Mouse (Mus musculus) embryonic facial prominence, embryonic 10.5 days (tissue): ENCODE results near the gene Cadps. TPM values are rescaled to one million over a fixed set of nuclear protein-coding genes. Genes with fewer than 3 reads are reported as not detected.

Experiments used
- DNase-seq: peaks from one replicate; pipeline ENCODE4 v3.0.0-alpha.2; 2017; ENCODE audit warnings: low spot score
- H3K27ac ChIP-seq: fragments of 300-500 bp; sonication (generic); replicated peaks from 2 replicates; pipeline ENCODE4 v1.5.1; 2016; ENCODE audit warnings: mild to moderate bottlenecking
- H3K27me3 ChIP-seq: fragments of 300-500 bp; sonication (generic); replicated peaks from 2 replicates; pipeline ENCODE4 v1.6.1; 2016; ENCODE audit warnings: low read depth, mild to moderate bottlenecking; ENCODE audit not compliant: poor library complexity, severe bottlenecking
- H3K36me3 ChIP-seq: fragments of 300-500 bp; sonication (generic); replicated peaks from 2 replicates; pipeline ENCODE4 v1.6.1; 2016; ENCODE audit warnings: mild to moderate bottlenecking, moderate library complexity
- H3K4me1 ChIP-seq: fragments of 300-500 bp; sonication (generic); 2 replicates; pipeline ENCODE4 v1.6.1; 2016
- H3K4me3 ChIP-seq: fragments of 300-500 bp; sonication (generic); 2 replicates; pipeline ENCODE4 v1.5.1; 2016; ENCODE audit warnings: mild to moderate bottlenecking, moderate library complexity
- H3K9me3 ChIP-seq: fragments of 300-500 bp; sonication (generic); 2 replicates; pipeline ENCODE4 v1.6.1; 2016; ENCODE audit warnings: mild to moderate bottlenecking
- WGBS: fragments of 180-500 bp; shearing (Covaris S2); methylation state at CpG from one replicate; pipeline ENCODE4 v1.1.7; 2016; 5-methylcytosine and 5-hydroxymethylcytosine counted together
- polyA plus RNA-seq: library from polyadenylated mRNA; unstranded; fragments of >200 nt; fragmentation: Nextera tagmentation; extraction: Ambion mirVana; gene quantifications from 2 replicates; pipeline ENCODE4 v1.2.1, GENCODE M21; 2016

Cadps gene
- polyA plus RNA-seq, 1 experiment from 2014 or later: 2.6 TPM

DNA sequence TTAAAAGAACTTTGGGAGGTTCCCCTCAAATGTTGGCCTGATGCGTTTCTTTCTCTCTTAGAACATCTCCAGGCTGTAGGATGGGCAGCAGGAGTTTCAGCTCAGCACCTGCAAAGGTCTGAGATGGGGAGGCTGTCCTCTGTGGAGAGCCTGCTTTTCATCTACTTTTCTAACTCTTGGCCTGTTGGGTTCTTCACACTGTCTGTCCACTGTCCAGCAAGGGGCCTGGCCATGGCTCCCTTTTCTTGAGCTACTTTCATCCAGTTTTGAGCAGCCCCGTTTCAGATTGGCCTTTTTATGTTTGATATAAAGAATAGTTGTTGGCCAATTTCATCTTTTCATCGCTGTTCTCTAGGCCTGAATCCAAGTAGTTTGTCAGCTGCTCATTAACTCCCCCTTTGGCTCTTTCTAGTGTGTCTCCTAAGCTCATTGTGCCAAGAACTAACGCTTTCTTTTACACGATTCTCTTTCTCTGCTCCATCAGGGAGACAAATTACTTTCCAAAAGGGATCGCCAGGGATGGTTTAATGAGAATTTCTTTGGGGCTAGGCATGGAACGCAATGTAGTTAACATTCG is 485.4 kb downstream of the Cadps start:
- Histone ChIP-seq H3K4me3 (no peak overlapping the region), H3K27me3 (peaks cover 100% of the 10 kb centered on the region), H3K27ac (no peak overlapping the region), H3K4me1 (peaks cover 27% of the 10 kb centered on the region), H3K9me3 (no peaks in the 10 kb centered on the region), H3K36me3 (no peaks in the 10 kb centered on the region)
- 3% methylated on average over 8 of the region's 8 CpGs for WGBS
- DNase-seq: no peak

DNA sequence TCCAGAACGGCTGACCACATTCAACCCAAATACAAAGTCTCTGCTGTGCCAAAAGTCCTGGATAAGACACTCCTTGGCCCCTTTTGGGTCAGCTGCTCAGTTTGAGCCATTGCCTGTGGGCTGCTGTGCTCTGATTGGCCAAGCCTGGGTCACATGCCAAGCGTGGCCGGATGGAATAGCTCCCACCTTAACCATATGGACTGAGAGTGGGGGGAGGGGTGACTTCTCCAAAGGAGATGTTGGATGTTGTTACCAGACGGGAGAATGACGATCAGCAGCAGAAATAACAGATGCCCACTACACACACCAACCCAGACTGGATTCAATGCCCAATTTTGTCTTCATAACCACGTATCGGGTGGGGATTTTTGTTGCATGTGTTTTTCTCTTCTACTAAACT is 488.0 kb downstream of the Cadps start:
- Histone ChIP-seq H3K9me3 (no peaks in the 10 kb centered on the region), H3K27ac (no peak overlapping the region), H3K4me3 (no peak overlapping the region), H3K36me3 (no peaks in the 10 kb centered on the region), H3K4me1 (peaks cover 3% of the 10 kb centered on the region; the same call in 1 of the 2 replicates), H3K27me3 (peaks cover 100% of the 10 kb centered on the region)
- 52% methylated on average over 7 of the region's 7 CpGs for WGBS
- no peak for DNase-seq

DNA sequence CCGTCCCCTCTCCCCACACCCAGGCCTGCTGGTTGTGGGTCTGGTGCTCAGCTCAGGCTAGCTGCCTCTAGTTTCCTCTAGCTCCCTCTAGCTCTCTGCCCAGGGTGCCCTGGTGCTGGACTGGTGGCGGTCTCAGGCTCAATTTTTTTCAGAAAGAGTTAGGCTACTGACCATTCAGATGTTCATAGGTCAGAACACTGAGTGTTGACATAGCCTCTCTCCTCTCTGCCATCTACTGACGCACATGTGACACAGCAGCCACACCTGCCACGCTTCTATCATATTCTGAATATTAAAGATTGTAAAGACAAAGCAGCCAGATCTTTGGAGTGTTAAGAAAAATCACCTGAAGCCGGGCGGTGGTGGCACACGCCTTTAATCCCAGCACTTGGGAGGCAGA is 489.3 kb downstream of the Cadps start:
- Histone ChIP-seq H3K27me3 (peaks cover 97% of the 10 kb centered on the region), H3K4me1 (peaks cover 3% of the 10 kb centered on the region; the same call in 1 of the 2 replicates), H3K36me3 (no peaks in the 10 kb centered on the region), H3K27ac (no peak overlapping the region), H3K9me3 (no peaks in the 10 kb centered on the region), H3K4me3 (no peak overlapping the region)
- DNase-seq: no peak
- WGBS: 80% methylated on average over 7 of the region's 7 CpGs
